Mouse (Mus musculus): ENCODE data around the gene Map3k13.

GRCm38 (mm10) chr16:21969874-21970273 is 175.7 kb downstream of the Map3k13 start:
- TF ChIP-seq POLR2A (IDR thresholded peaks at IDR 0.05; ENCODE audit: borderline replicate concordance, extremely low read depth, low read depth, low read length) (no peak), CTCF (IDR thresholded peaks at IDR 0.05; ENCODE audit: insufficient read depth, low read length) (no peak)
